ENCODE assay signal across 9 mouse cellular contexts in the genomic region with DNA sequence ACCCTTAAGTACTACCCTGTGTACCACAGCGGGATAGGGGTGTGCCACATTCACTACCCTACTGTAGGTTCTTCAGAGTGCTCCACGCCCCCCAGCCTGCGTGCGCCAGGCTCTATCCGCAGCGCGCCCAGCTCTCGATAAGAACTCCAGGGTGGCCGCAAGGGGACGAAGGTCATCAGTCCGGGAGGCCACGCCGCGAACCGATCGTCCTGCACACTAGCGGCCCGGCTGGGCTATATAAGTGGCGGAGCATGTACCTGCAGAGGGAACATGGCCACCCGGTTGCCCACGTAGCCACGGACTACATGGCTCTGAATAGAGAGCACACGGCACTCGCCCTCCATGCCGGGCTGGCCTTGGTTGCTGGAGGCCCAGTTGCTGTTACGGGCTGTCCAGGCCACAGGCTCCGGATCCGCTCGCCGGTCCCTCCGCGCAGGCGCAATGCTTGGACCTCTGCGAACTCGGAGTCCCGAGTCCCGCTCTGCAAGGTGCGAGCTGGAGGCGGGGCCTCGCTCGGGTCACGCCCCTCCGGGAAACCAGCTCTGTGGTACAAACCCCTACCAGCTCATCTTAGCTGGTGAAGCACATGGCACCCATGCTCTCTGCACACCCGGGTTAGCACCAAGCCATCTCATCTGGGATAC.
DNase-seq lines count a peak whose midpoint lies in the region; ATAC-seq and TF ChIP-seq lines count a peak whose summit lies in the region.
"Had no signal": no experiment of that assay in that cellular context is flagged by ENCODE, and none has a peak within 500 bp of the region (broad histone marks: within the 10 kb centered on the region; RNA-seq: fewer than 3 reads in every experiment).

No protein-coding gene starts in this region.

- peak; percentile 90 for ATAC-seq in lung, postnatal 0 days

- no peak overlapping the region for H3K27ac ChIP-seq in cortical plate, adult 2 months (ENCODE audit: insufficient read depth, low read length)
- no peak overlapping the region for H3K27ac ChIP-seq in lung, postnatal 0 days (ENCODE audit: low read length)

- TF ChIP-seq CTCF in cortical plate, adult 2 months (IDR thresholded peaks at IDR 0.05; ENCODE audit: extremely low read depth, insufficient read depth, low read length) = no peak
- no peak for TF ChIP-seq CTCF in lung, postnatal 0 days (IDR thresholded peaks at IDR 0.05)

- H3K9ac ChIP-seq in lung, postnatal 0 days (replicated peaks; ENCODE audit: low read depth) = no peak overlapping the region

- no peak for TF ChIP-seq POLR2A in cortical plate, adult 2 months (IDR thresholded peaks at IDR 0.05; ENCODE audit: extremely low read depth, insufficient read depth, low read length)

- DNase-seq in heart, adult 11 months = peak; percentile 96
- no peak for DNase-seq in heart, adult 8-10 months (ENCODE audit: low spot score)
- DNase-seq in heart, adult 9 months (ENCODE audit: low spot score in 2 of 2) = peak; percentile 52 to 64
- DNase-seq in kidney, adult 9 months = peak; percentile 91
- peak; percentile 69 for DNase-seq in lung, postnatal 0 days (ENCODE audit: low spot score)
- peak; percentile 84 for DNase-seq in retina, postnatal 1 day
- no peak for DNase-seq in MN1 (ENCODE audit: low spot score)

- H3K4me1 ChIP-seq in cortical plate, adult 2 months (ENCODE audit: control insufficient read depth, insufficient read depth, low read length) = 0 out of 2 replicates have a peak, but pooled peaks cover 2% of the 10 kb centered on the region
- peaks cover 3% of the 10 kb centered on the region; the same call in 1 of the 2 replicates for H3K4me1 ChIP-seq in lung, postnatal 0 days (ENCODE audit: insufficient read depth, low read depth, low read length)

- TF ChIP-seq EP300 in lung, postnatal 0 days (IDR thresholded peaks at IDR 0.05) = no peak

- no peaks in the 10 kb centered on the region for H3K36me3 ChIP-seq in lung, postnatal 0 days (ENCODE audit: insufficient read depth, low read length)

- WGBS in lung, postnatal 0 days = 2% methylated on average over 43 of the region's 44 CpGs

- no peaks in the 10 kb centered on the region for H3K27me3 ChIP-seq in lung, postnatal 0 days (replicated peaks; ENCODE audit: insufficient read depth, low read length)

- H3K4me3 ChIP-seq in cortical plate, adult 2 months (ENCODE audit: insufficient read depth, low read length) = peak overlapping the region; percentile 21
- peak overlapping the region; percentile 29 for H3K4me3 ChIP-seq in lung, postnatal 0 days (ENCODE audit: low read depth, low read length)
- H3K4me3 ChIP-seq: myocyte had no signal

- no peaks in the 10 kb centered on the region for H3K9me3 ChIP-seq in lung, postnatal 0 days (ENCODE audit: low read length)

- peak overlapping the region; percentile 71 for H3K4me2 ChIP-seq in lung, postnatal 0 days (replicated peaks; ENCODE audit: low read depth, low read length)

Comparison
In these comparisons a context has a peak if more than half of its experiments do, and no peak if none do; other contexts are left out.
1. DNase-seq: peak in heart, adult 11 months (single experiment), heart, adult 9 months (2 of 2), kidney, adult 9 months (single experiment), lung, postnatal 0 days (single experiment) and retina, postnatal 1 day (single experiment); none in heart, adult 8-10 months (single experiment) and MN1 (single experiment).